Mouse (Mus musculus): ENCODE results near the gene Irf2.

DNA sequence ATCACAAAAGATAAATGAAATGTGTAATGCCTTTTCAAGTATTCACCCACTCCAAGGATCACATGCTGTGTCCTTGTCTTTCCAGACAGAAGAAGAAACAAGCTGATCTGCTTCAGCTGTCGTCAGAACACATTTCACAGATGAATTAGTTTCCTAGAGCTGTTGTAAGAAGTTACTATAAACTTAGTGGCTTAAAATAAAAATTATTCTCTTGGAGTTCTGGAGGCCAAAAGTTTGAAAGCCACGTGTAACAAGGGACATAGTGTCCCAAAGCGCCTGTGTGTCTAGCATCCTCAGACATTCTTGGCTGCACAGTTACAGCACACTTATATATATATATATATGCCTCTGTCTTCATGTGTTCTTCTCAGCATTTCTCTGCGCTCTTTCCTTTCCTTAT is 127.9 kb downstream of the Irf2 start:
- no peak for TF ChIP-seq MAFK (IDR thresholded peaks at IDR 0.05; ENCODE audit: insufficient read depth, low read depth, low read length)
- TF ChIP-seq HCFC1 (IDR thresholded peaks at IDR 0.05; ENCODE audit: borderline replicate concordance, insufficient read depth, low read length), result no peak
